Mouse (Mus musculus) spleen, postnatal 14 days (tissue): ENCODE data around the gene 5830473C10Rik.

ENCODE experiments used
- DNase-seq, 2 experiments: peaks; one replicate each; pipeline ENCODE4 v3.0.0; 2021 to 2022; ENCODE audit warnings: low spot score in 2 of 2

5830473C10Rik gene

GRCm38 (mm10) chr5:90560743-90561142 is at the start of gene 5830473C10Rik:
5830473C10Rik (plus strand) TSS chr5:90561107.
- DNase-seq, result no peak

- DNase-seq, result no peak
These were observed 48.5 kb upstream of the 5830473C10Rik start for GRCm38 (mm10) chr5:90512288-90512955.

- DNase-seq, result no peak
These were observed 45.3 kb upstream of the 5830473C10Rik start for GRCm38 (mm10) chr5:90515561-90515960.

- no peak for DNase-seq
These were observed 42.4 kb upstream of the 5830473C10Rik start, which contains the start of gene Afm for GRCm38 (mm10) chr5:90518356-90519100. Afm (plus strand) TSS chr5:90518932.

GRCm38 (mm10) chr5:90551191-90551590 is 9.7 kb upstream of the 5830473C10Rik start:
- DNase-seq, result no peak

GRCm38 (mm10) chr5:90556052-90556451 is 4.9 kb upstream of the 5830473C10Rik start:
- no peak for DNase-seq

- no peak for DNase-seq
These were observed 891 bp downstream of the 5830473C10Rik start for GRCm38 (mm10) chr5:90561721-90562275.

GRCm38 (mm10) chr5:90562880-90563279 is 2.0 kb downstream of the 5830473C10Rik start:
- no peak for DNase-seq

- DNase-seq, result no peak
These were observed 3.3 kb downstream of the 5830473C10Rik start for GRCm38 (mm10) chr5:90564161-90564560.

GRCm38 (mm10) chr5:90565205-90565604 is 4.3 kb downstream of the 5830473C10Rik start:
- no peak for DNase-seq

- no peak for DNase-seq
These were observed 6.9 kb downstream of the 5830473C10Rik start for GRCm38 (mm10) chr5:90567788-90568187.

- no peak for DNase-seq
These were observed 7.4 kb downstream of the 5830473C10Rik start for GRCm38 (mm10) chr5:90568338-90568737.

GRCm38 (mm10) chr5:90571216-90571615 is 10.3 kb downstream of the 5830473C10Rik start:
- DNase-seq, result no peak

GRCm38 (mm10) chr5:90577751-90578150 is 16.8 kb downstream of the 5830473C10Rik start:
- no peak for DNase-seq

- no peak for DNase-seq
These were observed 18.6 kb downstream of the 5830473C10Rik start for GRCm38 (mm10) chr5:90579556-90579955.

- no peak for DNase-seq
These were observed 21.3 kb downstream of the 5830473C10Rik start for GRCm38 (mm10) chr5:90582179-90582578.

GRCm38 (mm10) chr5:90584799-90585198 is 23.9 kb downstream of the 5830473C10Rik start:
- DNase-seq, result no peak

- no peak for DNase-seq
These were observed 25.6 kb downstream of the 5830473C10Rik start for GRCm38 (mm10) chr5:90586511-90586910.

GRCm38 (mm10) chr5:90588104-90588503 is 27.2 kb downstream of the 5830473C10Rik start:
- no peak for DNase-seq

GRCm38 (mm10) chr5:90588708-90589595 is 28.0 kb downstream of the 5830473C10Rik start:
- DNase-seq, result peak in 1 of 2 experiments; percentile 21

GRCm38 (mm10) chr5:90590676-90591075 is 29.8 kb downstream of the 5830473C10Rik start:
- DNase-seq, result no peak

- DNase-seq, result no peak
These were observed 31.0 kb downstream of the 5830473C10Rik start for GRCm38 (mm10) chr5:90591936-90592335.
